Comparison of ENCODE assay signal across 11 mouse cellular contexts in genomic region chr17:27077920-27078319, GRCm38 (mm10). TPM values are rescaled to one million over a fixed set of nuclear protein-coding genes. Genes with fewer than 3 reads are reported as not detected.
DNase-seq lines count a peak whose midpoint lies in the region; ATAC-seq and TF ChIP-seq lines count a peak whose summit lies in the region.
"Had no signal": no experiment of that assay in that cellular context is flagged by ENCODE, and none has a peak within 500 bp of the region (broad histone marks: within the 10 kb centered on the region; RNA-seq: fewer than 3 reads in every experiment).

No protein-coding gene starts in this region.

- H3K36me3 ChIP-seq in liver, postnatal 0 days (replicated peaks; ENCODE audit: insufficient read depth, low read length), result no peaks in the 10 kb centered on the region
- H3K36me3 ChIP-seq in liver, embryonic 12.5 days, result 0 out of 2 replicates have a peak, but pooled peaks cover 3% of the 10 kb centered on the region
- H3K36me3 ChIP-seq in E14TG2a.4 (ENCODE audit: insufficient read depth, low read length), result peaks cover 61% of the 10 kb centered on the region

- H3K4me1 ChIP-seq in liver, postnatal 0 days (ENCODE audit: insufficient read depth), result 0 out of 2 replicates have a peak, but pooled peaks cover 4% of the 10 kb centered on the region
- H3K4me1 ChIP-seq in liver, embryonic 12.5 days, result peaks cover 42% of the 10 kb centered on the region
- peaks cover 82% of the 10 kb centered on the region for H3K4me1 ChIP-seq in E14TG2a.4 (replicated peaks; ENCODE audit: low read depth, low read length)
- H3K4me1 ChIP-seq in embryonic fibroblast, embryonic 13.5 days (ENCODE audit: control insufficient read depth, insufficient read depth, low read length), result peaks cover 14% of the 10 kb centered on the region

- DNase-seq in adrenal gland, postnatal 14 days, result peak; percentile 43
- DNase-seq in adrenal gland, postnatal 25 days, result no peak
- DNase-seq in liver, postnatal 0 days, result peak; percentile 39
- DNase-seq in cerebellum, adult 18-20 months, result no peak
- DNase-seq in frontal cortex, postnatal 36 days (ENCODE audit: low spot score in 2 of 2), result no peak
- DNase-seq: adrenal gland, postnatal 10 days had no signal

- H3K9me3 ChIP-seq in liver, postnatal 0 days (ENCODE audit: low read length), result peaks cover 3% of the 10 kb centered on the region; the same call in 1 of the 2 replicates
- H3K9me3 ChIP-seq in liver, embryonic 12.5 days (replicated peaks), result 0 out of 2 replicates have a peak, but pooled peaks cover 5% of the 10 kb centered on the region
- H3K9me3 ChIP-seq in E14TG2a.4 (ENCODE audit: low read length), result no peaks in the 10 kb centered on the region

- WGBS in liver, postnatal 0 days (ENCODE audit: insufficient replicate concordance), result 81% methylated on average over 6 of the region's 6 CpGs
- 65% methylated on average over 6 of the region's 6 CpGs for WGBS in liver, embryonic 12.5 days (ENCODE audit: insufficient replicate concordance)

- no peak for TF ChIP-seq POLR2A in embryonic fibroblast, embryonic 13.5 days (IDR thresholded peaks at IDR 0.05; ENCODE audit: low read depth, low read length)

- no peak overlapping the region for H3K4me2 ChIP-seq in liver, postnatal 0 days (ENCODE audit: low read depth, low read length)
- H3K4me2 ChIP-seq in liver, embryonic 12.5 days, result no peak overlapping the region

- no peak overlapping the region for H3K4me3 ChIP-seq in liver, postnatal 0 days (ENCODE audit: low read depth, low read length)
- no peak overlapping the region for H3K4me3 ChIP-seq in liver, embryonic 12.5 days
- no peak overlapping the region for H3K4me3 ChIP-seq in E14TG2a.4 (replicated peaks; ENCODE audit: low read length)
- no peak overlapping the region for H3K4me3 ChIP-seq in embryonic fibroblast, embryonic 13.5 days (ENCODE audit: insufficient read depth, low read length)
- H3K4me3 ChIP-seq: megakaryocyte, embryonic 14.5 days had no signal

- no peak overlapping the region for H3K9ac ChIP-seq in liver, postnatal 0 days (replicated peaks)
- no peak overlapping the region for H3K9ac ChIP-seq in liver, embryonic 12.5 days

- H3K27ac ChIP-seq in liver, postnatal 0 days (ENCODE audit: low read depth), result no peak overlapping the region
- H3K27ac ChIP-seq in liver, embryonic 12.5 days, result no peak overlapping the region
- no peak overlapping the region for H3K27ac ChIP-seq in embryonic fibroblast, embryonic 13.5 days (ENCODE audit: insufficient read depth, low read length)

- TF ChIP-seq CTCF in liver, postnatal 0 days (IDR thresholded peaks at IDR 0.05; ENCODE audit: low read depth), result peak; percentile 63
- TF ChIP-seq CTCF in E14TG2a.4 (conservative IDR thresholded peaks at IDR 0.05; ENCODE audit: low read length), result peak; percentile 94
- TF ChIP-seq CTCF in embryonic fibroblast, embryonic 13.5 days (IDR thresholded peaks at IDR 0.05; ENCODE audit: borderline replicate concordance, insufficient read depth, low read length), result 0 out of 2 replicates have a peak, but pooled peaks have one; percentile 17

- H3K27me3 ChIP-seq in liver, postnatal 0 days (ENCODE audit: insufficient read depth, low read length), result no peaks in the 10 kb centered on the region
- H3K27me3 ChIP-seq in liver, embryonic 12.5 days (replicated peaks), result no peaks in the 10 kb centered on the region
- no peaks in the 10 kb centered on the region for H3K27me3 ChIP-seq in E14TG2a.4 (ENCODE audit: insufficient read depth, low read length)

- TF ChIP-seq EP300 in liver, postnatal 0 days (IDR thresholded peaks at IDR 0.05; ENCODE audit: low read depth), result no peak

- no peak for ATAC-seq in liver, postnatal 0 days
- ATAC-seq in liver, embryonic 12.5 days, result no peak
- ATAC-seq: forebrain, embryonic 14.5 days had no signal

RNA-seq across cellular contexts. Expression of gene Itpr3, which starts 20.8 kb away (rescaled TPM):
- total RNA-seq in adrenal gland, postnatal 14 days (2021), result 7.4 and 10.9 TPM in 2 replicates
- 6.1 and 7.4 TPM in 2 replicates for total RNA-seq in adrenal gland, postnatal 25 days (2021)
- polyA plus RNA-seq in liver, postnatal 0 days (2015; fragmentation: Nextera tagmentation; extraction: Ambion mirVana), result 0.36 and 0.45 TPM in 2 replicates
- 1.2 and 1.3 TPM in 2 replicates for polyA plus RNA-seq in liver, embryonic 12.5 days (2016; fragmentation: Nextera tagmentation; extraction: Ambion mirVana)
- polyA plus RNA-seq in embryonic fibroblast, embryonic 13.5 days (2011; ENCODE audit: insufficient read length, low read depth, missing spikeins), result 15.7 and 31.1 TPM in 2 replicates

RNA-seq across cellular contexts. Expression of gene Bak1, which starts 49.1 kb away (rescaled TPM):
- 33.5 and 41.7 TPM in 2 replicates for total RNA-seq in adrenal gland, postnatal 14 days (2021)
- 35.7 and 43.8 TPM in 2 replicates for total RNA-seq in adrenal gland, postnatal 25 days (2021)
- polyA plus RNA-seq in liver, postnatal 0 days (2015; fragmentation: Nextera tagmentation; extraction: Ambion mirVana), result 2.7 and 2.9 TPM in 2 replicates
- 2.7 and 3.2 TPM in 2 replicates for polyA plus RNA-seq in liver, embryonic 12.5 days (2016; fragmentation: Nextera tagmentation; extraction: Ambion mirVana)
- 106 and 114 TPM in 2 replicates for polyA plus RNA-seq in embryonic fibroblast, embryonic 13.5 days (2011; ENCODE audit: insufficient read length, low read depth, missing spikeins)

RNA-seq across cellular contexts. Expression of gene Uqcc2, which starts 55.8 kb away (rescaled TPM):
- 162 and 182 TPM in 2 replicates for total RNA-seq in adrenal gland, postnatal 14 days (2021)
- total RNA-seq in adrenal gland, postnatal 25 days (2021), result 212 and 245 TPM in 2 replicates
- polyA plus RNA-seq in liver, postnatal 0 days (2015; fragmentation: Nextera tagmentation; extraction: Ambion mirVana), result 101 and 107 TPM in 2 replicates
- polyA plus RNA-seq in liver, embryonic 12.5 days (2016; fragmentation: Nextera tagmentation; extraction: Ambion mirVana), result 254 and 262 TPM in 2 replicates
- polyA plus RNA-seq in embryonic fibroblast, embryonic 13.5 days (2011; ENCODE audit: insufficient read length, low read depth, missing spikeins), result 148 and 168 TPM in 2 replicates

Comparison
In these comparisons a context has a peak if more than half of its experiments do, and no peak if none do; other contexts are left out.
1. DNase-seq: peak in adrenal gland, postnatal 14 days (single experiment) and liver, postnatal 0 days (single experiment); none in adrenal gland, postnatal 25 days (single experiment), cerebellum, adult 18-20 months (0 of 2) and frontal cortex, postnatal 36 days (0 of 2).
2. CTCF ChIP-seq: peak in every context shown above with its lines; median percentile 94 in E14TG2a.4; 63 in liver, postnatal 0 days; 17 in embryonic fibroblast, embryonic 13.5 days.
3. RNA of gene Bak1, which starts 49.1 kb away (polyA plus RNA-seq): 106 to 114 TPM in embryonic fibroblast, embryonic 13.5 days; 2.7 to 3.2 TPM in liver, embryonic 12.5 days and 2.7 to 2.9 TPM in liver, postnatal 0 days; every median in the first group is over 10 times any median in the second.